Mouse (Mus musculus) neural tube, embryonic 14.5 days (tissue): Measurements from ENCODE around the gene Drosha. TPM values are rescaled to one million over a fixed set of nuclear protein-coding genes. Genes with fewer than 3 reads are reported as not detected.
"Not testable (repeated sequence)": the region's sequence is repeated elsewhere in the genome, so short reads cannot be mapped to it uniquely, and the experiment has no call there.

Source experiments
- ATAC-seq: fragments of 200-750 bp; cut with Nextera tagmentation; 2 replicates; pipeline ENCODE4 v1.8.0; 2017; ENCODE audit warnings: low read depth, mild to moderate bottlenecking, moderate TSS enrichment, moderate library complexity
- H3K27ac ChIP-seq: fragments of 300-500 bp; sonication (generic); 2 replicates; pipeline ENCODE4 v1.5.1; 2014; ENCODE audit warnings: low read depth, mild to moderate bottlenecking, control low read depth, low read length, moderate library complexity, mixed read lengths
- H3K27me3 ChIP-seq: fragments of 300-500 bp; sonication (generic); 2 replicates; pipeline ENCODE4 v1.6.1; 2014; ENCODE audit warnings: low read length; ENCODE audit not compliant: control insufficient read depth, insufficient read depth
- H3K36me3 ChIP-seq: fragments of 300-500 bp; sonication (generic); 2 replicates; pipeline ENCODE4 v1.6.1; 2014; ENCODE audit warnings: low read length, mixed read lengths; ENCODE audit not compliant: control insufficient read depth, insufficient read depth
- H3K4me1 ChIP-seq: fragments of 300-500 bp; sonication (generic); 2 replicates; pipeline ENCODE4 v1.6.1; 2014; ENCODE audit warnings: low read length; ENCODE audit not compliant: control insufficient read depth, insufficient read depth
- H3K4me2 ChIP-seq: fragments of 300-500 bp; sonication (generic); 2 replicates; pipeline ENCODE4 v1.6.1; 2014; ENCODE audit warnings: mild to moderate bottlenecking, low read depth, low read length, control low read depth
- H3K4me3 ChIP-seq: fragments of 300-500 bp; sonication (generic); 2 replicates; pipeline ENCODE4 v1.5.1; 2014; ENCODE audit warnings: low read depth, low read length, control low read depth, mixed read lengths
- H3K9ac ChIP-seq: fragments of 300-500 bp; sonication (generic); replicated peaks from 2 replicates; pipeline ENCODE4 v1.6.1; 2014; ENCODE audit warnings: low read depth, mild to moderate bottlenecking, control low read depth, low read length, mixed read lengths
- H3K9me3 ChIP-seq: fragments of 300-500 bp; sonication (generic); 2 replicates; pipeline ENCODE4 v1.6.1; 2016; ENCODE audit warnings: low read length; ENCODE audit not compliant: control insufficient read depth
- WGBS: fragments of 180-500 bp; shearing (Covaris S2); extraction: QIAGEN DNeasy Blood & Tissue Kit; methylation state at CpG from one replicate; pipeline ENCODE4 v1.1.7; 2014; 5-methylcytosine and 5-hydroxymethylcytosine counted together
- polyA plus RNA-seq: library from polyadenylated mRNA; unstranded; fragments of >200 nt; fragmentation: Nextera tagmentation; extraction: Ambion mirVana; gene quantifications from 2 replicates; pipeline ENCODE4 v1.2.1, GENCODE M21; 2014

Gene Drosha
- polyA plus RNA-seq, 1 experiment from 2014 or later: 55.8 TPM

- Histone ChIP-seq H3K9me3 (no peaks in the 10 kb centered on the region), H3K4me2 (no peak overlapping the region), H3K36me3 (no peaks in the 10 kb centered on the region), H3K4me1 (no peaks in the 10 kb centered on the region), H3K4me3 (no peak overlapping the region), H3K9ac (no peak overlapping the region), H3K27ac (no peak overlapping the region), H3K27me3 (no peaks in the 10 kb centered on the region)
- 86% methylated on average over 6 of the region's 6 CpGs for WGBS
- no peak for ATAC-seq
These were observed 26.6 kb upstream of the Drosha start for GRCm38 (mm10) chr15:12798043-12798442.

GRCm38 (mm10) chr15:12800405-12801141, 24.0 kb upstream of the Drosha start:
- no peak for ATAC-seq
- Histone ChIP-seq H3K4me1 (no peaks in the 10 kb centered on the region), H3K27me3 (no peaks in the 10 kb centered on the region), H3K36me3 (no peaks in the 10 kb centered on the region), H3K27ac (no peak overlapping the region), H3K4me2 (no peak overlapping the region), H3K9ac (no peak overlapping the region), H3K4me3 (no peak overlapping the region), H3K9me3 (no peaks in the 10 kb centered on the region)
- 60% methylated on average over 15 of the region's 15 CpGs for WGBS

DNA sequence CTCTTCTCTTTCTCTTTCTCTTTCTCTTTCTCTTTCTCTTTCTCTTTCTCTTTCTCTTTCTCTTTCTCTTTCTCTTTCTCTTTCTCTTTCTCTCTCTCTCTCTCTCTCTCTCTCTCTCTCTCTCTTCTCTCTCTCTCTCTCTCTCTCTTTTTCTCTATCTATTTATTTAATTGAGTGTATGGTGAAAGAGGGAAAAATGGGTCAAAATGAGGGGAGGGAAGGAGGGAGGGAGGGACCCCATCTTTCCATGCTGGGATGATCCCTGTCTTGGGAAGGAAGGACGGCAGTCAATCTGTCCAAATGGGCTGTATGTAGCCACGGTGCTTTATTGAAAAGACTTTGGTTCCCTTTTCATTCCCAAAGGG, 23.5 kb upstream of the Drosha start:
- not testable (repeated sequence) for ATAC-seq, H3K4me3 ChIP-seq, H3K27ac ChIP-seq, H3K4me2 ChIP-seq, H3K36me3 ChIP-seq, H3K4me1 ChIP-seq, H3K9me3 ChIP-seq, H3K9ac ChIP-seq, H3K27me3 ChIP-seq
- WGBS: 75% methylated on average over 2 of the region's 2 CpGs

- Histone ChIP-seq H3K4me3 (no peak overlapping the region), H3K4me2 (no peak overlapping the region), H3K4me1 (no peaks in the 10 kb centered on the region), H3K27me3 (no peaks in the 10 kb centered on the region), H3K9ac (no peak overlapping the region), H3K27ac (no peak overlapping the region), H3K9me3 (no peaks in the 10 kb centered on the region), H3K36me3 (peaks cover 17% of the 10 kb centered on the region)
- 86% methylated on average over 4 of the region's 4 CpGs for WGBS
- ATAC-seq: no peak
These were observed 19.5 kb upstream of the Drosha start for GRCm38 (mm10) chr15:12805071-12805470.

DNA sequence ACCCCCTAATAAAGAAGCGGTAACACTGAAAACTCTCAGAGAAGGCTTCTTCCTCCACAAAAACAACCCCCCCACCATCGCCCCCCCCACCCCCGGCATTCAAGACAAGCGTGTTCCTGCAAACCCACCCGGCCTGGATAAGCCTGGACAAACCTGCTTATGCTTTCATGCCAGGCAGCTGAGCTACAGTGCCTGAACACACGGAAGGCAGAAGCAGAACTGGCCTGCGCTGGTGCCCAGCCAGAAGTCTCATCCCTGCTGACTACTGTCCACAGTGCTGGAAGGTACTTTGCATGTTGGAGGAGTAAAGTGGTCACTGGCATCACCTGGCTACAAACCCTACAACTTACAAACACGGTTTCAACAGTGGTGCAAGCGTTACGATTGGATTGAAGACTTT, 17.5 kb upstream of the Drosha start:
- peaks cover 37% of the 10 kb centered on the region for H3K36me3 ChIP-seq

GRCm38 (mm10) chr15:12809305-12809704, 15.3 kb upstream of the Drosha start:
- Histone ChIP-seq H3K9ac (no peak overlapping the region), H3K9me3 (no peaks in the 10 kb centered on the region), H3K4me1 (no peaks in the 10 kb centered on the region), H3K27me3 (no peaks in the 10 kb centered on the region), H3K36me3 (peaks cover 48% of the 10 kb centered on the region), H3K4me3 (no peak overlapping the region), H3K4me2 (no peak overlapping the region), H3K27ac (no peak overlapping the region)
- WGBS: 94% methylated on average over 6 of the region's 6 CpGs
- no peak for ATAC-seq

More for the DNA sequence above, 17.5 kb upstream of the Drosha start:
- Histone ChIP-seq H3K4me2 (no peak overlapping the region), H3K4me1 (no peaks in the 10 kb centered on the region), H3K27ac (no peak overlapping the region), H3K4me3 (no peak overlapping the region), H3K9me3 (no peaks in the 10 kb centered on the region), H3K9ac (no peak overlapping the region), H3K27me3 (no peaks in the 10 kb centered on the region)
- WGBS: 93% methylated on average over 10 of the region's 10 CpGs
- ATAC-seq: no peak

DNA sequence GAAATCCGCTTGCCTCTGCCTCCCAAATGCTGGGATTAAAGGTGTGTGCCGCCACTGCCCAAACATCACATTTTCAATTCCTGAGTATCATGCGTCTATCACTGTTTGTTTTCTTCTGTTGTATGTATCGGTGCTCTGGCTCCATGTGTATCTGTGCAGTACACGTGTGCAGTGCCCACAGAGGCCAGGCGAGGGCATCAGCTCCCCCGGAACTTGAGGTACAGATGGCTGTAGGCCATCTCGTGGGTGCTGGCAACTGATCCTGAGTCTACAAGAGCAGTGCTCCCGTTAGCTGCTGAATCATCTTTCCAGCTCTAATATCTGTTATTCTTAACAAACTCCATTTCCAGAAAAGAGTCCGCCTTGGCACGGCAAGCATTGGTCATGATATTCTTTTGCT, 12.0 kb upstream of the Drosha start:
- Histone ChIP-seq H3K9ac (no peak overlapping the region), H3K4me2 (no peak overlapping the region), H3K9me3 (no peaks in the 10 kb centered on the region), H3K36me3 (peaks cover 71% of the 10 kb centered on the region), H3K4me3 (no peak overlapping the region), H3K27me3 (no peaks in the 10 kb centered on the region), H3K27ac (no peak overlapping the region), H3K4me1 (no peaks in the 10 kb centered on the region)
- no peak for ATAC-seq
- WGBS: 96% methylated on average over 11 of the region's 11 CpGs

GRCm38 (mm10) chr15:12817592-12817991, 7.0 kb upstream of the Drosha start:
- 98% methylated on average over 8 of the region's 8 CpGs for WGBS
- no peak overlapping the region for H3K4me3 ChIP-seq
- H3K9me3 ChIP-seq: no peaks in the 10 kb centered on the region
- H3K36me3 ChIP-seq: peaks cover 65% of the 10 kb centered on the region
- H3K4me2 ChIP-seq: no peak overlapping the region
- ATAC-seq: no peak
- H3K4me1 ChIP-seq: no peaks in the 10 kb centered on the region
- H3K27ac ChIP-seq: no peak overlapping the region
- no peak overlapping the region for H3K9ac ChIP-seq
- H3K27me3 ChIP-seq: no peaks in the 10 kb centered on the region

- no peak overlapping the region for H3K4me2 ChIP-seq
- H3K4me3 ChIP-seq: no peak overlapping the region
- H3K9ac ChIP-seq: no peak overlapping the region
- H3K27me3 ChIP-seq: no peaks in the 10 kb centered on the region
- no peak overlapping the region for H3K27ac ChIP-seq
- peaks cover 31% of the 10 kb centered on the region; the same call in 1 of the 2 replicates for H3K36me3 ChIP-seq
- no peak for ATAC-seq
- peaks cover 16% of the 10 kb centered on the region; the same call in 1 of the 2 replicates for H3K4me1 ChIP-seq
- WGBS: 81% methylated on average over 9 of the region's 9 CpGs
- no peaks in the 10 kb centered on the region for H3K9me3 ChIP-seq
These were observed 1.9 kb upstream of the Drosha start for GRCm38 (mm10) chr15:12822416-12823395.
